Mouse (Mus musculus): ENCODE measurements at regions not wholly inside any gene's neighbourhood (a gene's known extent, or its start where the extent isn't known, plus 50 kb on each side); places are given as distances from the start of the nearest gene placed in this dataset.

DNA sequence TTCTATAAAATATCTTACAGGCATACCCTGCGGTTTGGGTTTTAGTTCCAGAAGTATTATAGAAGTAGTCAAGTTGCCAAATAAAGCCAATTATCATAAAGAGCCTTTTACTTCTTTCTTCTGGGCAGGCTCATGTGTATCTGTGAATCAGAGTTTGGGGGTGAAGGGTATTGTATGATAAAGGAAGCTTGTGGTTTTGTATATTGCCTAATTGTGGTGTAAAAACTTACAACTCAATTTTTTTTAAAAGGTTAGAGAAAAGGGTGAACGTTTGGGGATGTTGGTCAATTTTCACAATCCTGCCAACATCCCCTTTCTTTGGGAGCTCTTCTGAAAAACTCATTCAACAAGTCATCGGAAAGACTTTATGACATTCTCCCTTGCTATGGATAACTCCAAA is 219.0 kb upstream of the Gpr149 start:
- Histone ChIP-seq H3K4me3 (ENCODE audit: low read depth, low read length) (no peak overlapping the region), H3K9ac (ENCODE audit: low read depth, poor library complexity, severe bottlenecking) (no peak overlapping the region), H3K9me3 (replicated peaks; ENCODE audit: control insufficient read depth, insufficient read depth, low read length, poor library complexity, severe bottlenecking) (no peaks in the 10 kb centered on the region), H3K27me3 (ENCODE audit: control insufficient read depth, insufficient read depth, low read length, poor library complexity, severe bottlenecking) (no peaks in the 10 kb centered on the region), H3K36me3 (ENCODE audit: control insufficient read depth, insufficient read depth, low read length, poor library complexity, severe bottlenecking) (no peaks in the 10 kb centered on the region), H3K4me1 (ENCODE audit: control insufficient read depth, insufficient read depth, low read length) (no peaks in the 10 kb centered on the region), H3K27ac (ENCODE audit: insufficient read depth, low read length) (no peak overlapping the region)
- TF ChIP-seq POLR2A (IDR thresholded peaks at IDR 0.05; ENCODE audit: insufficient read depth, low read length) (no peak), CTCF (IDR thresholded peaks at IDR 0.05; ENCODE audit: low read depth, low read length) (no peak), EP300 (IDR thresholded peaks at IDR 0.05; ENCODE audit: insufficient read depth, low read depth, low read length) (no peak)

GRCm38 (mm10) chr3:62801044-62801443 is 196.1 kb upstream of the Gpr149 start:
- no peak overlapping the region for H3K4me3 ChIP-seq (ENCODE audit: low read depth, low read length)
- H3K9ac ChIP-seq (ENCODE audit: low read depth, poor library complexity, severe bottlenecking): no peak overlapping the region
- H3K36me3 ChIP-seq (ENCODE audit: control insufficient read depth, insufficient read depth, low read length, poor library complexity, severe bottlenecking): no peaks in the 10 kb centered on the region
- no peak overlapping the region for H3K27ac ChIP-seq (ENCODE audit: insufficient read depth, low read length)
- no peaks in the 10 kb centered on the region for H3K27me3 ChIP-seq (ENCODE audit: control insufficient read depth, insufficient read depth, low read length, poor library complexity, severe bottlenecking)
- TF ChIP-seq EP300 (IDR thresholded peaks at IDR 0.05; ENCODE audit: insufficient read depth, low read depth, low read length): no peak
- no peak for TF ChIP-seq CTCF (IDR thresholded peaks at IDR 0.05; ENCODE audit: low read depth, low read length)
- TF ChIP-seq POLR2A (IDR thresholded peaks at IDR 0.05; ENCODE audit: insufficient read depth, low read length): no peak
- no peaks in the 10 kb centered on the region for H3K9me3 ChIP-seq (replicated peaks; ENCODE audit: control insufficient read depth, insufficient read depth, low read length, poor library complexity, severe bottlenecking)
- H3K4me1 ChIP-seq (ENCODE audit: control insufficient read depth, insufficient read depth, low read length): no peaks in the 10 kb centered on the region

- Histone ChIP-seq H3K27me3 (ENCODE audit: control insufficient read depth, insufficient read depth, low read length, poor library complexity, severe bottlenecking) (no peaks in the 10 kb centered on the region), H3K4me1 (ENCODE audit: control insufficient read depth, insufficient read depth, low read length) (no peaks in the 10 kb centered on the region), H3K9ac (ENCODE audit: low read depth, poor library complexity, severe bottlenecking) (no peak overlapping the region), H3K36me3 (ENCODE audit: control insufficient read depth, insufficient read depth, low read length, poor library complexity, severe bottlenecking) (no peaks in the 10 kb centered on the region), H3K9me3 (replicated peaks; ENCODE audit: control insufficient read depth, insufficient read depth, low read length, poor library complexity, severe bottlenecking) (no peaks in the 10 kb centered on the region), H3K27ac (ENCODE audit: insufficient read depth, low read length) (no peak overlapping the region), H3K4me3 (ENCODE audit: low read depth, low read length) (no peak overlapping the region)
- TF ChIP-seq EP300 (IDR thresholded peaks at IDR 0.05; ENCODE audit: insufficient read depth, low read depth, low read length) (no peak), CTCF (IDR thresholded peaks at IDR 0.05; ENCODE audit: low read depth, low read length) (no peak), POLR2A (IDR thresholded peaks at IDR 0.05; ENCODE audit: insufficient read depth, low read length) (no peak)
These were observed 181.3 kb upstream of the Gpr149 start for GRCm38 (mm10) chr3:62786233-62786632.

Measured in ES-Bruce4 (cell line).